Comparison of ENCODE assay signal across 24 mouse cellular contexts in the genomic region with DNA sequence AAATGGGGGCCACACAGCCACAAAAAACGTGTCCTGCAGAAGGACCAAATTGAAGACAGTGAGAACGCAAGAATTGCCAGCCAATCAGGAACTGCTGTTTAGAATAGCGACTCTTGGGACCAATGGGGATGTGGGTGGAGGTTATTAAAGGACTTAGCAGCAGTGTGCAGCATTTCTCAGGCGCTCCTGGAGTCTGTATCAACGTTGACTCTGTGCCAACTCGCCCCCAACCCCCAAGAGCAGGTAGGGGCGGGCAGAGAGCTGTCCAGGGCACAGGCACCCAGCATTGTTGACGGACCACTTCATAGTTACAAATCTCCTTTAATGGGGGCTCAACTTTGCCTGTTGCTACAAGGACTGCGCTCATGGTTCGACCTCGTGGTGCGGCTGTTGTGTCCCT.
"Had no signal": no experiment of that assay in that cellular context is flagged by ENCODE, and none has a peak within 500 bp of the region (broad histone marks: within the 10 kb centered on the region; RNA-seq: fewer than 3 reads in every experiment).

No protein-coding gene starts in this region.

- H3K4me2 ChIP-seq: limb, embryonic 12.5 days; limb, embryonic 15.5 days; liver, embryonic 11.5 days; lung, embryonic 15.5 days; midbrain, embryonic 11.5 days; midbrain, embryonic 15.5 days; neural tube, embryonic 12.5 days; neural tube, embryonic 15.5 days; stomach, embryonic 15.5 days had no signal

- DNase-seq: kidney, adult 2 months; kidney, postnatal 25 days; left cerebral cortex, postnatal 4 days; lung, adult 18-20 months; lung, postnatal 10 days; lung, postnatal 36 days; right cerebral cortex, adult 18-20 months; right cerebral cortex, postnatal 14 days; right cerebral cortex, postnatal 4 days; spleen, adult 18-20 months; thymus, postnatal 25 days had no signal

- ATAC-seq: midbrain, embryonic 15.5 days had no signal

- H3K27me3 ChIP-seq: limb, embryonic 12.5 days; limb, embryonic 15.5 days; stomach, embryonic 15.5 days had no signal

- H3K9me3 ChIP-seq: limb, embryonic 15.5 days had no signal

- H3K36me3 ChIP-seq: limb, embryonic 15.5 days; lung, embryonic 15.5 days; midbrain, embryonic 15.5 days; neural tube, embryonic 12.5 days; neural tube, embryonic 15.5 days; stomach, embryonic 15.5 days had no signal

- H3K27ac ChIP-seq: kidney, postnatal 0 days; layer of hippocampus, adult 2 months; limb, embryonic 12.5 days; limb, embryonic 15.5 days; liver, embryonic 14.5 days; lung, embryonic 15.5 days; midbrain, embryonic 15.5 days; neural tube, embryonic 12.5 days; neural tube, embryonic 15.5 days; stomach, embryonic 15.5 days had no signal

- H3K9ac ChIP-seq: limb, embryonic 12.5 days; limb, embryonic 15.5 days; liver, embryonic 14.5 days; lung, embryonic 15.5 days; midbrain, embryonic 15.5 days; neural tube, embryonic 12.5 days; neural tube, embryonic 15.5 days; stomach, embryonic 15.5 days had no signal

- H3K4me3 ChIP-seq: layer of hippocampus, adult 2 months; limb, embryonic 12.5 days; limb, embryonic 15.5 days; lung, embryonic 15.5 days; megakaryocyte, embryonic 14.5 days; midbrain, embryonic 15.5 days; neural tube, embryonic 12.5 days; neural tube, embryonic 15.5 days; stomach, embryonic 15.5 days had no signal
